Mouse (Mus musculus): ENCODE measurements around the gene Arid1b. TPM values are rescaled to one million over a fixed set of nuclear protein-coding genes. Genes with fewer than 3 reads are reported as not detected.

Arid1b gene
- polyA plus RNA-seq, 1 experiment from 2014 or later = 12.5 TPM

- WGBS = 52% methylated on average over 3 of the region's 3 CpGs
- H3K4me3 ChIP-seq = no peak overlapping the region
- no peak for DNase-seq (ENCODE audit: low spot score)
- H3K27me3 ChIP-seq (ENCODE audit: low read depth, poor library complexity, severe bottlenecking) = no peaks in the 10 kb centered on the region
- H3K36me3 ChIP-seq = 0 out of 2 replicates have a peak, but pooled peaks cover 9% of the 10 kb centered on the region
- peaks cover 73% of the 10 kb centered on the region for H3K4me1 ChIP-seq
- H3K9me3 ChIP-seq (replicated peaks) = no peaks in the 10 kb centered on the region
- no peak overlapping the region for H3K27ac ChIP-seq
These were observed 18.0 kb downstream of the Arid1b start for GRCm38 (mm10) chr17:5012091-5012490.

GRCm38 (mm10) chr17:5012517-5012916 is 18.4 kb downstream of the Arid1b start:
- Histone ChIP-seq H3K27me3 (ENCODE audit: low read depth, poor library complexity, severe bottlenecking) (no peaks in the 10 kb centered on the region), H3K36me3 (0 out of 2 replicates have a peak, but pooled peaks cover 9% of the 10 kb centered on the region), H3K9me3 (replicated peaks) (no peaks in the 10 kb centered on the region), H3K4me1 (peaks cover 69% of the 10 kb centered on the region), H3K4me3 (no peak overlapping the region), H3K27ac (no peak overlapping the region)
- 83% methylated on average over 4 of the region's 4 CpGs for WGBS
- no peak for DNase-seq (ENCODE audit: low spot score)

GRCm38 (mm10) chr17:5014327-5014957 is 20.3 kb downstream of the Arid1b start:
- Histone ChIP-seq H3K27ac (peak overlapping the region; percentile 40; the same call in 1 of the 2 replicates), H3K27me3 (ENCODE audit: low read depth, poor library complexity, severe bottlenecking) (no peaks in the 10 kb centered on the region), H3K36me3 (peaks cover 18% of the 10 kb centered on the region), H3K4me3 (no peak overlapping the region), H3K9me3 (replicated peaks) (no peaks in the 10 kb centered on the region), H3K4me1 (peaks cover 54% of the 10 kb centered on the region)
- DNase-seq (ENCODE audit: low spot score) = no peak
- WGBS = 78% methylated on average over 23 of the region's 23 CpGs

GRCm38 (mm10) chr17:5016404-5016803 is 22.3 kb downstream of the Arid1b start:
- WGBS = 85% methylated on average over 4 of the region's 4 CpGs
- Histone ChIP-seq H3K36me3 (peaks cover 19% of the 10 kb centered on the region), H3K4me1 (peaks cover 56% of the 10 kb centered on the region), H3K9me3 (replicated peaks) (no peaks in the 10 kb centered on the region), H3K4me3 (no peak overlapping the region), H3K27ac (no peak overlapping the region), H3K27me3 (ENCODE audit: low read depth, poor library complexity, severe bottlenecking) (no peaks in the 10 kb centered on the region)
- DNase-seq (ENCODE audit: low spot score) = no peak

- H3K4me1 ChIP-seq = peaks cover 58% of the 10 kb centered on the region
- H3K36me3 ChIP-seq = peaks cover 19% of the 10 kb centered on the region
- WGBS = 86% methylated on average over 10 of the region's 10 CpGs
- H3K27ac ChIP-seq = no peak overlapping the region
- H3K9me3 ChIP-seq (replicated peaks) = no peaks in the 10 kb centered on the region
- H3K27me3 ChIP-seq (ENCODE audit: low read depth, poor library complexity, severe bottlenecking) = no peaks in the 10 kb centered on the region
- DNase-seq (ENCODE audit: low spot score) = no peak
- H3K4me3 ChIP-seq = no peak overlapping the region
These were observed 22.9 kb downstream of the Arid1b start for GRCm38 (mm10) chr17:5017065-5017464.

- Histone ChIP-seq H3K27me3 (ENCODE audit: low read depth, poor library complexity, severe bottlenecking) (no peaks in the 10 kb centered on the region), H3K27ac (no peak overlapping the region), H3K9me3 (replicated peaks) (no peaks in the 10 kb centered on the region), H3K4me3 (no peak overlapping the region), H3K36me3 (peaks cover 10% of the 10 kb centered on the region), H3K4me1 (peaks cover 42% of the 10 kb centered on the region)
- no peak for DNase-seq (ENCODE audit: low spot score)
- WGBS = 23% methylated on average over 11 of the region's 11 CpGs
These were observed 27.3 kb downstream of the Arid1b start for GRCm38 (mm10) chr17:5021303-5022003.

- H3K4me3 ChIP-seq = no peak overlapping the region
- H3K27ac ChIP-seq = no peak overlapping the region
- H3K9me3 ChIP-seq (replicated peaks) = no peaks in the 10 kb centered on the region
- 75% methylated on average over 9 of the region's 9 CpGs for WGBS
- DNase-seq (ENCODE audit: low spot score) = no peak
- H3K4me1 ChIP-seq = peaks cover 36% of the 10 kb centered on the region
- H3K36me3 ChIP-seq = peaks cover 10% of the 10 kb centered on the region
- H3K27me3 ChIP-seq (ENCODE audit: low read depth, poor library complexity, severe bottlenecking) = no peaks in the 10 kb centered on the region
These were observed 27.9 kb downstream of the Arid1b start for GRCm38 (mm10) chr17:5022019-5022544.

- Histone ChIP-seq H3K36me3 (peaks cover 8% of the 10 kb centered on the region), H3K4me1 (peaks cover 36% of the 10 kb centered on the region), H3K4me3 (no peak overlapping the region), H3K27ac (no peak overlapping the region), H3K9me3 (replicated peaks) (no peaks in the 10 kb centered on the region), H3K27me3 (ENCODE audit: low read depth, poor library complexity, severe bottlenecking) (no peaks in the 10 kb centered on the region)
- DNase-seq (ENCODE audit: low spot score) = no peak
- WGBS = 84% methylated on average over 10 of the region's 10 CpGs
These were observed 29.6 kb downstream of the Arid1b start for GRCm38 (mm10) chr17:5023745-5024144.

- WGBS = 92% methylated on average over 1 of the region's 1 CpGs
- no peaks in the 10 kb centered on the region for H3K27me3 ChIP-seq (ENCODE audit: low read depth, poor library complexity, severe bottlenecking)
- H3K27ac ChIP-seq = no peak overlapping the region
- H3K4me3 ChIP-seq = no peak overlapping the region
- H3K9me3 ChIP-seq (replicated peaks) = no peaks in the 10 kb centered on the region
- H3K4me1 ChIP-seq = peaks cover 32% of the 10 kb centered on the region
- no peak for DNase-seq (ENCODE audit: low spot score)
- H3K36me3 ChIP-seq = no peaks in the 10 kb centered on the region
These were observed 31.3 kb downstream of the Arid1b start for GRCm38 (mm10) chr17:5025400-5025799.

GRCm38 (mm10) chr17:5026578-5026977 is 32.4 kb downstream of the Arid1b start:
- H3K27ac ChIP-seq = no peak overlapping the region
- H3K27me3 ChIP-seq (ENCODE audit: low read depth, poor library complexity, severe bottlenecking) = no peaks in the 10 kb centered on the region
- no peak overlapping the region for H3K4me3 ChIP-seq
- no peak for DNase-seq (ENCODE audit: low spot score)
- WGBS = 80% methylated on average over 2 of the region's 2 CpGs
- H3K36me3 ChIP-seq = no peaks in the 10 kb centered on the region
- no peaks in the 10 kb centered on the region for H3K9me3 ChIP-seq (replicated peaks)
- H3K4me1 ChIP-seq = peaks cover 20% of the 10 kb centered on the region

- no peaks in the 10 kb centered on the region for H3K36me3 ChIP-seq
- H3K9me3 ChIP-seq (replicated peaks) = no peaks in the 10 kb centered on the region
- H3K4me3 ChIP-seq = no peak overlapping the region
- H3K27ac ChIP-seq = no peak overlapping the region
- 91% methylated on average over 4 of the region's 4 CpGs for WGBS
- H3K4me1 ChIP-seq = peaks cover 5% of the 10 kb centered on the region; the same call in 1 of the 2 replicates
- no peaks in the 10 kb centered on the region for H3K27me3 ChIP-seq (ENCODE audit: low read depth, poor library complexity, severe bottlenecking)
- no peak for DNase-seq (ENCODE audit: low spot score)
These were observed 35.0 kb downstream of the Arid1b start for GRCm38 (mm10) chr17:5029148-5029547.

- peaks cover 5% of the 10 kb centered on the region; the same call in 1 of the 2 replicates for H3K4me1 ChIP-seq
- H3K27me3 ChIP-seq (ENCODE audit: low read depth, poor library complexity, severe bottlenecking) = no peaks in the 10 kb centered on the region
- H3K9me3 ChIP-seq (replicated peaks) = no peaks in the 10 kb centered on the region
- H3K27ac ChIP-seq = no peak overlapping the region
- H3K4me3 ChIP-seq = no peak overlapping the region
- no peaks in the 10 kb centered on the region for H3K36me3 ChIP-seq
- WGBS = 97% methylated on average over 2 of the region's 2 CpGs
- DNase-seq (ENCODE audit: low spot score) = no peak
These were observed 36.2 kb downstream of the Arid1b start for GRCm38 (mm10) chr17:5030290-5030689.

- Histone ChIP-seq H3K36me3 (0 out of 2 replicates have a peak, but pooled peaks cover under 1% of the 10 kb centered on the region), H3K4me1 (peaks cover 30% of the 10 kb centered on the region), H3K27ac (no peak overlapping the region), H3K4me3 (no peak overlapping the region), H3K9me3 (replicated peaks) (no peaks in the 10 kb centered on the region), H3K27me3 (ENCODE audit: low read depth, poor library complexity, severe bottlenecking) (no peaks in the 10 kb centered on the region)
- WGBS = 83% methylated on average over 3 of the region's 3 CpGs
- no peak for DNase-seq (ENCODE audit: low spot score)
These were observed 39.2 kb downstream of the Arid1b start for GRCm38 (mm10) chr17:5033346-5033745.
